ENCODE assay signal across 47 mouse cellular contexts in the genomic region with DNA sequence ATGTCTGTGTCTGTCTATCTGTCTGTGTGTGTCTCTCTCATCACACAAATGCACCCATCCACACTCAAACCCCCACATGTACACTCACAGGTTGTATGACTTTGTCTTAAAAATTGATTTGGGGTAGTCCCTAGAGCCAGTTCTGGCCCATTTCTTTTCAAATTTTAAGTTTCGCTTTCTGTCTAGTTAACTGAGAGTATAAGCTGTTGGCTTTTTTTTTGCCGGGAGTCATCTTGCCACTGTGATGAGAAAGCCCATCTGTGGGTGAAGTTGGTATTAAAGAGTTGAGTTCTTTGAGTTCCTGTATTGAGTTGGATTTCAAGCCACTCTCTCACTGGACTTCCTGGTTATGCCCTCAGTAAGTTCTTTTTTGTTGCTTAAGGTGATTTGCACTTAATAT. TPM values are rescaled to one million over a fixed set of nuclear protein-coding genes. Genes with fewer than 3 reads are reported as not detected.
"Had no signal": no experiment of that assay in that cellular context is flagged by ENCODE, and none has a peak within 500 bp of the region (broad histone marks: within the 10 kb centered on the region; RNA-seq: fewer than 3 reads in every experiment).

No protein-coding gene starts in this region.

- DNase-seq: left cerebral cortex, postnatal 4 days; liver; liver, embryonic 13.5 days; liver, postnatal 0 days; lung, adult 18-20 months; lung, adult 2 months; lung, embryonic 14.5 days; lung, postnatal 10 days; lung, postnatal 14 days; lung, postnatal 36 days; lung, postnatal 4 days; midbrain, embryonic 14.5 days had no signal

- H3K27ac ChIP-seq: limb, embryonic 10.5 days; limb, embryonic 12.5 days; limb, embryonic 13.5 days; limb, embryonic 15.5 days; liver, embryonic 12.5 days; liver, embryonic 13.5 days; liver, embryonic 14.5 days; liver, embryonic 15.5 days; lung, embryonic 15.5 days; macrophage; midbrain, embryonic 10.5 days; midbrain, embryonic 12.5 days; midbrain, embryonic 13.5 days; midbrain, embryonic 15.5 days; neural tube, embryonic 12.5 days had no signal

- H3K4me2 ChIP-seq: limb, embryonic 12.5 days; limb, embryonic 13.5 days; limb, embryonic 15.5 days; liver, embryonic 11.5 days; liver, embryonic 12.5 days; liver, embryonic 13.5 days; liver, embryonic 15.5 days; lung, embryonic 14.5 days; lung, embryonic 15.5 days; midbrain, embryonic 11.5 days; midbrain, embryonic 12.5 days; midbrain, embryonic 13.5 days; midbrain, embryonic 15.5 days; neural tube, embryonic 12.5 days had no signal

- H3K9me3 ChIP-seq: limb, embryonic 10.5 days; limb, embryonic 12.5 days; limb, embryonic 13.5 days; limb, embryonic 15.5 days; liver, embryonic 12.5 days; liver, embryonic 13.5 days; liver, embryonic 15.5 days; lung, embryonic 15.5 days; megakaryocyte, embryonic 14.5 days; midbrain, embryonic 10.5 days; midbrain, embryonic 12.5 days; midbrain, embryonic 13.5 days; midbrain, embryonic 15.5 days; neural tube, embryonic 12.5 days had no signal

- H3K4me3 ChIP-seq: limb, embryonic 10.5 days; limb, embryonic 12.5 days; limb, embryonic 13.5 days; limb, embryonic 15.5 days; liver, embryonic 12.5 days; liver, embryonic 13.5 days; liver, embryonic 15.5 days; lung, embryonic 15.5 days; megakaryocyte, embryonic 14.5 days; midbrain, embryonic 10.5 days; midbrain, embryonic 12.5 days; midbrain, embryonic 13.5 days; midbrain, embryonic 15.5 days; myocyte; neural tube, embryonic 12.5 days had no signal

- H3K9ac ChIP-seq: limb, embryonic 12.5 days; limb, embryonic 13.5 days; limb, embryonic 15.5 days; liver, embryonic 12.5 days; liver, embryonic 13.5 days; liver, embryonic 14.5 days; liver, embryonic 15.5 days; liver, postnatal 0 days; lung, embryonic 14.5 days; lung, embryonic 15.5 days; midbrain, embryonic 12.5 days; midbrain, embryonic 13.5 days; midbrain, embryonic 15.5 days; neural tube, embryonic 12.5 days had no signal

- ATAC-seq: liver, embryonic 12.5 days; liver, postnatal 0 days; lung, postnatal 0 days; midbrain, embryonic 13.5 days; midbrain, embryonic 15.5 days; midbrain, embryonic 16.5 days had no signal

- H3K36me3 ChIP-seq: limb, embryonic 10.5 days; liver, embryonic 13.5 days; liver, embryonic 15.5 days; lung, embryonic 15.5 days; midbrain, embryonic 12.5 days; midbrain, embryonic 15.5 days; neural tube, embryonic 12.5 days had no signal

- H3K27me3 ChIP-seq: limb, embryonic 12.5 days; limb, embryonic 13.5 days; limb, embryonic 15.5 days; liver, embryonic 12.5 days; liver, embryonic 13.5 days; liver, embryonic 15.5 days; lung, embryonic 15.5 days; megakaryocyte, embryonic 14.5 days; midbrain, embryonic 12.5 days; midbrain, embryonic 13.5 days; midbrain, embryonic 15.5 days; neural tube, embryonic 12.5 days had no signal

- H3K4me1 ChIP-seq: limb, embryonic 10.5 days; limb, embryonic 12.5 days; limb, embryonic 13.5 days; limb, embryonic 15.5 days; liver, embryonic 12.5 days; liver, embryonic 13.5 days; liver, embryonic 15.5 days; lung, embryonic 15.5 days; midbrain, embryonic 12.5 days; neural tube, embryonic 12.5 days had no signal

RNA-seq across cellular contexts. Expression of a gene that starts 54.4 kb away (rescaled TPM):
- total RNA-seq: left cerebral cortex, postnatal 10 days; left cerebral cortex, postnatal 14 days; left cerebral cortex, postnatal 25 days; left cerebral cortex, postnatal 36 days; left cerebral cortex, postnatal 4 days; liver, adult 2 months; megakaryocyte progenitor cell, adult 5-6 weeks; megakaryocyte, adult 5-6 weeks; megakaryocyte-erythroid progenitor cell, adult 5-6 weeks; midbrain, postnatal 0 days; monocyte, adult 5-6 weeks had no signal
- polyA plus RNA-seq: limb, embryonic 10.5 days; limb, embryonic 11.5 days; limb, embryonic 12.5 days; limb, embryonic 13.5 days; limb, embryonic 14.5 days; limb, embryonic 15.5 days; liver, adult 2 months; liver, embryonic 11.5 days; liver, embryonic 12.5 days; liver, embryonic 13.5 days; liver, embryonic 14.5 days; liver, embryonic 15.5 days; liver, embryonic 16.5 days; liver, postnatal 0 days; lung, adult 2 months; lung, embryonic 14.5 days; lung, embryonic 15.5 days; lung, embryonic 16.5 days; lung, postnatal 0 days; macrophage; midbrain, embryonic 10.5 days; midbrain, embryonic 11.5 days; midbrain, embryonic 12.5 days; midbrain, embryonic 13.5 days; midbrain, embryonic 14.5 days; midbrain, embryonic 15.5 days; midbrain, embryonic 16.5 days; midbrain, postnatal 0 days; neural tube, embryonic 11.5 days; neural tube, embryonic 12.5 days had no signal
